Mouse (Mus musculus) heart, postnatal 0 days (tissue): ENCODE data around the gene Pfpl.

Source experiments
- CTCF ChIP-seq: IDR thresholded peaks from 2 replicates; pipeline ENCODE4 v1.5.1; 2016; ENCODE audit warnings: antibody characterized with exemption, control low read depth, low read depth
- EP300 ChIP-seq: IDR thresholded peaks from 2 replicates; pipeline ENCODE4 v1.6.1; 2016; ENCODE audit warnings: antibody characterized with exemption, low read depth

- TF ChIP-seq EP300 = no peak
- no peak for TF ChIP-seq CTCF
Observed at GRCm38 (mm10) chr19:12413737-12414136, 14.0 kb upstream of the Pfpl start.
